Mouse (Mus musculus) C2C12 (cell line): ENCODE data around the gene Auts2.

ENCODE experiments used
- CEBPB ChIP-seq: IDR thresholded peaks from one replicate; pipeline ENCODE4 v1.6.1; 2011; ENCODE audit warnings: low read depth, mild to moderate bottlenecking, control low read depth, moderate library complexity
- CTCF ChIP-seq: IDR thresholded peaks from one replicate; pipeline ENCODE4 v1.5.1; 2011; ENCODE audit not compliant: control insufficient read depth, insufficient read depth, insufficient read length
- MYOD1 ChIP-seq: IDR thresholded peaks from one replicate; pipeline ENCODE4 v1.6.1; 2011; ENCODE audit warnings: low read depth; ENCODE audit not compliant: control insufficient read depth, insufficient read length
- USF1 ChIP-seq: IDR thresholded peaks from one replicate; pipeline ENCODE4 v1.6.1; 2011; ENCODE audit warnings: low read depth, mild to moderate bottlenecking, control low read depth, moderate library complexity

DNA sequence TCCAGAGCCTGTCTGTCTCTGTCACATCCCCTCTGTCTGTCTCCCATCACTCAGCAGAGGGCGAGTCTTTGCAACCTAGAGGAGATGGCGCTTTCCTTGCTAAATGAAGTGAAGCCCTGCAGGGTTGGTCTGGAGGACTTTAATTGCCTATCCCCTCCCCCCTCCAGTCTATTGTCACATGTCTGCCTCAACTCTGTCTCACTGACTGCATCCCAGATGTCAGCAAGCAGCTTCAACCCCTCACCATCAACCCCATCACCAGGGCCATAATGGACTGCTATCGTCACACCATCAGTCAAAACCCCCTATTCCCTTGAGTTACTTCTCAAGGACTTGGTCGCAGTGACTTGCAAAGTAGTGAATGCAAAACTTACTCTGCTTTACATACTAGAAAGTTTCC is 402.3 kb downstream of the Auts2 start:
- TF ChIP-seq USF1: no peak
- no peak for TF ChIP-seq CTCF
- no peak for TF ChIP-seq MYOD1
- TF ChIP-seq CEBPB: no peak
